26 mouse cellular contexts compared by ENCODE assay signal in the genomic region with DNA sequence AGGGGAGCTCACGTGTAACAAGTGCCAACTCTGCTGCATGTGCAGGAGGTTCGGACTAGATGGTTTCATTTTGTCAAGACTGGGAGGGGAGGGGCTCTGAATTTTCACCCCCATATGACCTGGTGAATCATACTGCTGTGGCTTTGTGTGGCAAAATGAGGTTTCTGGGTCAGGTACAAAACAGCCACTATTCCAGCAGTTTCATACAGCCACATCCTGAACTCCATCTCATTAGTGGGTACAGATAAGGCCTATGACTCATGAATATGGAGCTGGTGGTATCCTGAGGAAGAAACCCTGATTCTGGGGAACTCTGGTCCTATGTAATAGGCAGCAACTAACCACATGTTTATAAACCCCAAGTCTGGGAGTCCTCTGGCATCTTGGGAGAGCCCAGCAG.
A peak's percentile ranks its signal among the peaks of the same experiment; 100 is the strongest.
DNase-seq lines count a peak whose midpoint lies in the region; ATAC-seq and TF ChIP-seq lines count a peak whose summit lies in the region.
"Had no signal": no experiment of that assay in that cellular context is flagged by ENCODE, and none has a peak within 500 bp of the region (broad histone marks: within the 10 kb centered on the region; RNA-seq: fewer than 3 reads in every experiment).

No protein-coding gene starts in this region.

- peak; percentile 30 for DNase-seq in retina, postnatal 1 day
- no peak for DNase-seq in retina, embryonic 14.5 days (ENCODE audit: low spot score)
- peak; percentile 95 for DNase-seq in 416B (ENCODE audit: low read depth)
- DNase-seq in Muller cell, postnatal 12 days (ENCODE audit: inconsistent ontology term): peak; percentile 94
- no peak for DNase-seq in urinary bladder, postnatal 14 days (ENCODE audit: low spot score)
- DNase-seq in cerebellum, postnatal 4 days (ENCODE audit: low spot score in 2 of 2): no peak
- DNase-seq: adrenal gland, adult 8-10 months; adrenal gland, postnatal 14 days; adrenal gland, postnatal 36 days; cerebellum, adult 11-12 months; cerebellum, adult 2 months; cerebellum, adult 9-10 months; cerebellum, postnatal 10 days; cerebellum, postnatal 25 days; embryo, embryonic 11 days; forebrain, postnatal 0 days had no signal

- H3K4me2 ChIP-seq in myocyte (ENCODE audit: low read depth): peak overlapping the region; percentile 58
- H3K4me2 ChIP-seq: embryonic facial prominence, embryonic 12.5 days; forebrain, embryonic 13.5 days; forebrain, embryonic 15.5 days had no signal

- no peak for TF ChIP-seq POLR2A in myocyte (IDR thresholded peaks at IDR 0.05; ENCODE audit: insufficient read length, low read depth)

- no peaks in the 10 kb centered on the region for H3K79me2 ChIP-seq in myocyte (ENCODE audit: control insufficient read depth, insufficient read depth)

- no peak overlapping the region for H3K4me3 ChIP-seq in myocyte
- H3K4me3 ChIP-seq: embryonic facial prominence, embryonic 12.5 days; forebrain, embryonic 13.5 days; forebrain, embryonic 15.5 days had no signal

- H3K27me3 ChIP-seq in myocyte (ENCODE audit: control insufficient read depth, insufficient read depth, insufficient read length): no peaks in the 10 kb centered on the region
- H3K27me3 ChIP-seq: CH12.LX; embryonic facial prominence, embryonic 12.5 days; forebrain, embryonic 13.5 days; forebrain, embryonic 15.5 days; Patski had no signal

- ATAC-seq in megakaryocyte-erythroid progenitor cell, adult 5-6 weeks (replicated peaks; ENCODE audit: low FRiP score, low TSS enrichment, poor library complexity, severe bottlenecking): no peak
- ATAC-seq: activated CD4-positive, CD25-positive, alpha-beta regulatory T cell, adult 4 months; CD4-positive, CD25-positive, alpha-beta regulatory T cell, adult 4 months; forebrain, embryonic 13.5 days; forebrain, embryonic 15.5 days; forebrain, postnatal 0 days; Patski had no signal

- H3ac ChIP-seq in myocyte (ENCODE audit: control insufficient read depth, insufficient read length): no peak overlapping the region

- H3K36me3 ChIP-seq in myocyte (ENCODE audit: control insufficient read depth, insufficient read depth): no peaks in the 10 kb centered on the region
- H3K36me3 ChIP-seq: forebrain, embryonic 15.5 days; G1E had no signal

TF ChIP-seq in myocyte, 11 proteins besides CTCF, POLR2A, EP300 and RAD21:
- TF ChIP-seq MAX (IDR thresholded peaks at IDR 0.05; ENCODE audit: low read depth): no peak
- TF ChIP-seq MYOG (IDR thresholded peaks at IDR 0.05; ENCODE audit: control insufficient read depth in 1 of 3, insufficient read depth in 1 of 3, insufficient read length in 2 of 3, low read depth in 2 of 3): no peak
- TF ChIP-seq CEBPB (IDR thresholded peaks at IDR 0.05; ENCODE audit: insufficient read depth, poor library complexity, severe bottlenecking): no peak
- TF ChIP-seq MYOD1 (IDR thresholded peaks at IDR 0.05; ENCODE audit: control insufficient read depth in 1 of 3, insufficient read length in 2 of 3, low read depth in 2 of 3): no peak
- TF ChIP-seq USF1 (IDR thresholded peaks at IDR 0.05; ENCODE audit: low read depth): no peak
- TF ChIP-seq TCF3 (IDR thresholded peaks at IDR 0.05; ENCODE audit: insufficient read length, low read depth): no peak
- no peak for TF ChIP-seq TCF12 (IDR thresholded peaks at IDR 0.05; ENCODE audit: insufficient read depth, poor library complexity, severe bottlenecking)
- TF ChIP-seq POLR2AphosphoS2 (IDR thresholded peaks at IDR 0.05; ENCODE audit: insufficient read length, low read depth): no peak
- TF ChIP-seq REST (IDR thresholded peaks at IDR 0.05; ENCODE audit: insufficient read depth, insufficient read length): no peak
- TF ChIP-seq SRF (IDR thresholded peaks at IDR 0.05; ENCODE audit: control insufficient read depth, insufficient read length, low read depth): no peak

Comparison
In these comparisons a context has a peak if more than half of its experiments do, and no peak if none do; other contexts are left out.
1. DNase-seq: peak in retina, postnatal 1 day (single experiment), 416B (single experiment) and Muller cell, postnatal 12 days (single experiment); none in retina, embryonic 14.5 days (single experiment), urinary bladder, postnatal 14 days (single experiment) and cerebellum, postnatal 4 days (0 of 2).